Mouse (Mus musculus) c-Kit-negative CD71-positive TER-119-positive erythroid progenitor cells, embryonic 14.5 days (primary cell): ENCODE measurements around the gene Ccdc113.

Source experiments
- DNase-seq: peaks from one replicate; pipeline ENCODE4 v3.0.0-alpha.2; 2013; ENCODE audit warnings: low read depth, low spot score

The Ccdc113 gene

GRCm38 (mm10) chr8:95533584-95534387, at the start of gene Ccdc113:
Gene Ccdc113, plus strand, starts transcription at chr8:95534085.
- DNase-seq: no peak

DNA sequence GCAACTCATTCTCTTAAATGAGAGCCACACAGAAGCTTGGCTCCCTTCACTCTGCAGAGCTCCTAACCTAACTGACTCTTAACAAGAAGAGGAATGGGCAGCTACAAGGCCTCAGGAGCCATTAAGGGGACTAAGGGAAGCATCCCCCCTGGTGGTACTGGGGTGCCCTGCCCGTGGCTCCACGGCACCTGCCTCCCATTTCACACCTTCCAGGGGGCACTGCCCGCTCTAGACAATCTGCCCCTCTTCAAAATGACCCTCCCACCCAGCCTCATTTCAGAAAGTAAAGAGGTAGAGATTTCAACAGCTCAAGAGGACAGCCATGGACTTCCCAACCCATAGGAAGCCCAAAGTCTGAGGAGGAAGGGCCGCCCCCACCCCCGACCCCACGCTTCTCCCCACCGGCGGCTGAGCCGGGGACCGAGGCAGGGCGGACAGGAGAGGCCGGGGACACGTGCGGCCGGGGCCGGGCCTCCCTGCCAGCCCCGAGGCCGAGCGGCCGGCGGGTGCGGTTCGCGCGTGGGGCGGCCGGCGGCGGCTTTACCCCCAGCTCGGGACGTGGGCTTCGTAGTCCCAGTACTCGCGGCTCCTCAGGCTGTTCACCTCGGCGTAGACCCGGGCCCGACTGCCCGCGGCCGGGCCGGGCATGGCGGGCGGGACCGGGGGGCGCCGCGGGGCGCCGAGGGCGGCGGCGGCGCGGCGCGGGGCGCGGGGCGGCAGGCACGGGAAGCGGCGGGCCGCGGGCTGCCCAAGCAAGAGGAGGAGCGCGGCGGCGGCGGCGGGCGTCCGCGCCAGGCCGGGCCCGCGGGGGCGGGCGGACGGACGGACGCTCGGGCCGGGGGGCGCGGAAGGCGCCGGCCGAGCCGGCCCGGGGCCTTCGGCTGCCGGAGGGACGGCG, 45.8 kb upstream of the Ccdc113 start:
- DNase-seq: no peak

DNA sequence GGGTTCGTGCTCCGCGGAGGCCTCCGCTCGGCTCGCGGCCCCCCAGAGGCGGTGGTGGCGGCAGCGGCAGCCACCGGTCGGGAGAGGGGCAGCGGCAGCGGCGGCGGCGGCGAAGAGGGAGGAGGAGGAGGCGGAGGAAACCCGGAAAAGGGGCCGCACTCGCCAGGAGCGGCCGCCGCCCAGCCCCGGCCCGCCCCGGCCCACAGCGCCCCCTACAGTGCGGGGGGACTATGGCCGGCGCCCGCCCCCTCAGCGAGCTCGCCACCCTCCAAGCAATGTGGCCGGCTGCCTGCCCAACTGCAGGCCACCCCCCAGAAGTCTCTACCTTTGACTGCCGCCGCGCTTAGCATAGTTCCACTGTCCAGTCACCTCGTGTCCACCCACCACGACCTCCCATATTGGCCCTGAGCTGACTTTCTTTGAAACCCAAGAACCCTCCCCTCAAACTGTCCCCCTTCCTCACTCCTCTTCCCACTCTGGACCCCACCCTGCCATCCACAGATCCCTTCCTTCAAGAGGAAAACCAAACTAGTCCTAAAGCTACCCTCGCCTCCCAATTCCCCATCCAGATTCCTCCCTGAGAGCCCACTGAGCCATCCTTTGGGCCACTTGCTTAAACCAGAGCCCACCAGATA, 45.1 kb upstream of the Ccdc113 start:
- DNase-seq: peak; percentile 68

GRCm38 (mm10) chr8:95490006-95490405, 43.9 kb upstream of the Ccdc113 start, which contains the start of gene Csnk2a2:
Gene Csnk2a2, minus strand, starts transcription at chr8:95490039.
- DNase-seq: no peak

GRCm38 (mm10) chr8:95492057-95492456, 41.8 kb upstream of the Ccdc113 start:
- no peak for DNase-seq

GRCm38 (mm10) chr8:95495444-95495843, 38.4 kb upstream of the Ccdc113 start:
- no peak for DNase-seq

DNA sequence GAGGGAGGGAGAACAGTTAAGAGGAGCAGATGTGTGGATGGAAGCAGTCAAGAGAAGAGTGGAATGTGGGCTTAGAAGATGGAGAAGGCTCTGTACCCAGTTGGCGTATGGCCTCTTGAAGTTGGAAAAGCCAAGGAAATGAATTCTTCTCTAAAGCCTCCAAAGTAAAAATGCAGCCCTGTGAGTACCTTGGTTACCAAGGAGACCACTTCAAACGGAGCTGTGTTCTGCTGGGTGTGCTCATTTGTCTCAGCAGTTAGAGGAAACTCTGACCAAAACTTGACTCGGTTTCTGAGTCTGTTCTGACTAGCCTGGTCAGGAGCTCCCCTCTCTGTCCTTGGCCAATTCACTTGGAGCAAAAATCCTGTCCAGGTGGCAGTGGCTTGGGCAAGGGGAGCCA, 37.5 kb upstream of the Ccdc113 start:
- DNase-seq: no peak

DNA sequence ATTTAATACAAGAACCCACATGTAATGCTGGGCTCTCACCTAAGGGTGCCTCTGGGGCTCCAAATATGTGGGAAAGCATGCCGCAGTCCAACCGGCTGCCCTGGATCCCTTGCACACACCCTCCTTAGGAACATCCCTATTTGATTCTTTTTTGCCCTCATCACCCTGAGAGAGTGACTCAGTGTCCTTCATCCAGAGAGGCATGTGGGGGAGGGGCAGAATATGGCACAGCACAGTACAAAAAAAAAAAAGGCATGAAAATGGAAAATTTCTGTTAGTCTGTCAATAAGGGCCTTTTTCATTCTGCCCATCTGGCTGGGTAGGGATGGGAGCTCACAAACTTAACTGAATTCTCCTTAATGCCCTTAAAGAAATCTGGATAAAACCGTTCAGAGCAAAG, 36.1 kb upstream of the Ccdc113 start:
- no peak for DNase-seq

GRCm38 (mm10) chr8:95499266-95500064, 34.4 kb upstream of the Ccdc113 start:
- DNase-seq: no peak

GRCm38 (mm10) chr8:95500436-95500835, 33.4 kb upstream of the Ccdc113 start:
- no peak for DNase-seq

DNA sequence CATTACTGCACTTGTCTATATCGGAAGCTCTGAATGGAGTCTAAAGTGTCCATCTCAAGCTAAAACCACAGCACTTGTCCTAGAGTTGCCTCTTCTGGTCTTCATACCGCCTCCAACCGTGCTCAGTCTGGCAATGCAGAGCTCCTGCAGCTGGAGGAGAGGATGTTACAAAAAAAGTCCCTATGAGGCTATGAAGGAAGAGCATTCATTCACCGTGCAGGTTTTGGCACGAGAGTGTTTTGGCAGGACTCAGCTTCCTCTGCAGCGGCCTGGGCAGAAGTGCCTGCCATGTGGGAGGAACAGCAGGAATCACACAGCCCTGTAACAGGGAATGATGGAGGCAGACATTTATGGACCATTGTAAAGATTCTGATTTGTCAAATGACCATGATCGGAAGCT, 31.5 kb upstream of the Ccdc113 start:
- no peak for DNase-seq

- DNase-seq: no peak
Measured at GRCm38 (mm10) chr8:95504835-95505234, 29.1 kb upstream of the Ccdc113 start.

DNA sequence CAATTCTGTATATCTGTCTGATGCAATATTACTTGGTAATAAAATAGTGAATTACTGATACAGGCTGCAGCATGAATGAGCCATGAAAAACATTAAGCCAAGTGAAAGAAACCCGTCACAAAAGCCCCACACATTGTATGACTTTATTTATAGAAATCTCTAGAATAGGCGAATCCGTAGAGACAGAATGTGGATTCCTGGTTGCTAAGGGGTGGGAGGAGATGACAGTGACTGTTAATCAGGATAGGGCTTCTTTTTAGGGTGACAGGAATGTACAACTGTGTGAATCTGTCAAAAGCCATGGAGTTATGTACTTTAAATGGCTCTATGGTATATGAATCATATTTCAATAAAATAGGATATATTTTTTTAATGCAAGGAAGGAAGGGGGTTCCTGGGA, 28.3 kb upstream of the Ccdc113 start:
- DNase-seq: no peak

- no peak for DNase-seq
Measured at GRCm38 (mm10) chr8:95506245-95506644, 27.6 kb upstream of the Ccdc113 start.

- no peak for DNase-seq
Measured at GRCm38 (mm10) chr8:95512257-95512656, 21.6 kb upstream of the Ccdc113 start.

DNA sequence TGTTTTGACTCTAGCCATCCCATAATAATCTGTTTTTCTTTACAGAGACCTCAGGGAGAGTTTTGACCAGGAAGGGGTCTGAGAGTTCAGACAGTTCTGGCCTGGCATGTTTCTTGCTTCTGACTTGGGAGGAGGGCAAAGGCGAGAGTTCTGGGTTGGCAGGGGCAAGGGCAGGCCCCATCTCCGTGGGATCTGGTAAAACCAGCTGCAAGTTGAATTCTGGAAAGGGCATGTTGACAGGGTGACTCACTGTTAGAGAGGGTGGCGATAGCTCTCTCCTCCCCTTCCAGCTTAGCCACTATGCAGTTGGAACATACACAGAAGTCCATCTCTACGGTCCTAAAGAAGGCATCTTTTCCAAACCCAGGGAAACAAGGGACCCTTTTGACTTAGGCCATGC, 20.7 kb upstream of the Ccdc113 start:
- DNase-seq: no peak

- DNase-seq: no peak
Measured at GRCm38 (mm10) chr8:95516928-95517327, 17.0 kb upstream of the Ccdc113 start.

DNA sequence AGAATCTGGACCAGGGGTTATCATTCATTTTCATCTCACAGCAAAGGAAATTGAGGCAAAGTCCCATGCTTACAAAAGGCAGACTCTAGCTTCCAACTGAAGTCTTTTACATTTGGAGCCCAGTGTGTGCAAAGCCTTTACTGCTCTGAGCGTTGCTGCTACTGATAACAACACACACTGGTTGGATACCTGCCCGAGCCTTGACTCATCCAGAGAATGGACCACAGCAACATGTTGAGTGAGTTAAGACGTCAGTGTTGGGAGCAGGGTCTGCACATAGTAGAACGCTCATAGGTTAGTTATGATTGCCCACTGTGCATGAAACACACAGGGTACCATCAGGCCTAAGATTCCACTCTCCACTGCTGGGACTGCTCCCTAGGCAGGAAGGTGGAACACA, 9.9 kb upstream of the Ccdc113 start:
- no peak for DNase-seq

GRCm38 (mm10) chr8:95528194-95528593, 5.7 kb upstream of the Ccdc113 start:
- no peak for DNase-seq

DNA sequence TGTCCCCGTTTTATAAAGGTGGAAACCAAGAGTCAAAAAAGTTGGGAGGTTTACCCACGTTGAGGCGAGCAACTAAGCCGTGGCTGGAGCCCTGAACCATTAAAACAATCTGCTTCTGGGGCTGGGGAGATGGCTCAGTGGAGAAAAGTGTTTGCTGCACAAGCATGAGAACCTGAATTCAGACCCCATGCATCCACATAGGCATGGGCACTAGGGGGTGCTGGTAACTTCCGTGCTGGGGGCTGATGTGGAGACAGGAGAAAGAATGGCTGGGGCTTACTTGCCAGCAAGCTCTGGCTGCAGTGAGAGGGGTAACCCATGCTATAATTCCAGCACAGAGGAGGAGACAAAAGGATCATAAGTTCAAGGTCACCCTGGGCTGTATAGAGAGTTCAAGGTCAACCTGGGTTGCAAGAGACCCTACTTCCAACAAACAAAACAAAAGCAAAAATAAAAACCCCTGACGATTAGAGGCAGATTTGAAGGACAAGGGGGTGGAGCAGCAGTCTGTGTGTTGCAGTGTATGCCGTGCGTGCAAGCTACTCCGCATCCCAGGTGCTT, 5.1 kb upstream of the Ccdc113 start:
- no peak for DNase-seq

- no peak for DNase-seq
Measured at GRCm38 (mm10) chr8:95532206-95532605, 1.7 kb upstream of the Ccdc113 start.
